Mouse (Mus musculus) MEL (cell line): ENCODE data around the gene Cd47. TPM values are rescaled to one million over a fixed set of nuclear protein-coding genes. Genes with fewer than 3 reads are reported as not detected.

ENCODE experiments used
- DNase-seq: peaks from one replicate; pipeline ENCODE4 v3.0.0; 2011; ENCODE audit warnings: low read depth, low spot score
- H3K27ac ChIP-seq: 2 replicates; pipeline ENCODE4 v1.5.1; 2012; ENCODE audit warnings: low read depth, mild to moderate bottlenecking, control low read depth, low read length, moderate library complexity; ENCODE audit not compliant: control insufficient read depth
- H3K27me3 ChIP-seq, 2 experiments: fragments of 150-350 bp in 1 of 2; sonication (generic) in 1 of 2; 2 replicates each; pipeline ENCODE4 v1.6.1; 2012; ENCODE audit warnings: low read length in 2 of 2, mild to moderate bottlenecking in 2 of 2, improper control_type of control experiment in 1 of 2, moderate library complexity in 1 of 2; ENCODE audit not compliant: insufficient read depth in 2 of 2, control insufficient read depth in 1 of 2
- H3K36me3 ChIP-seq, 2 experiments: 2 replicates each; pipeline ENCODE4 v1.6.1; 2012 to 2014; ENCODE audit warnings: low read length in 2 of 2, improper control_type of control experiment in 1 of 2, inconsistent platforms in 1 of 2, mild to moderate bottlenecking in 1 of 2; ENCODE audit not compliant: insufficient read depth in 2 of 2, control insufficient read depth in 1 of 2
- H3K4me1 ChIP-seq, 2 experiments: fragments of 150-350 bp in 1 of 2; sonication (generic) in 1 of 2; 2 replicates each; pipeline ENCODE4 v1.6.1; 2012; ENCODE audit warnings: low read length in 2 of 2, improper control_type of control experiment in 1 of 2, mild to moderate bottlenecking in 1 of 2; ENCODE audit not compliant: insufficient read depth in 2 of 2, control insufficient read depth in 1 of 2
- H3K4me3 ChIP-seq, 2 experiments: fragments of 150-350 bp in 1 of 2; sonication (generic) in 1 of 2; 2 replicates each; pipeline ENCODE4 v1.5.1; 2012; ENCODE audit warnings: low read depth in 2 of 2, low read length in 2 of 2, mild to moderate bottlenecking in 2 of 2, moderate library complexity in 2 of 2, control low read depth in 1 of 2, improper control_type of control experiment in 1 of 2; ENCODE audit not compliant: control insufficient read depth in 1 of 2, insufficient read depth in 1 of 2
- H3K79me2 ChIP-seq: 2 replicates; pipeline ENCODE4 v1.6.1; 2012; ENCODE audit warnings: mild to moderate bottlenecking, low read length, moderate library complexity; ENCODE audit not compliant: control insufficient read depth, poor library complexity, insufficient read depth
- H3K9ac ChIP-seq: 2 replicates; pipeline ENCODE4 v1.6.1; 2012; ENCODE audit warnings: low read depth, mild to moderate bottlenecking, control low read depth, low read length, moderate library complexity; ENCODE audit not compliant: control insufficient read depth, poor library complexity, severe bottlenecking
- H3K9me3 ChIP-seq: fragments of 150-350 bp; sonication (generic); replicated peaks from 2 replicates; pipeline ENCODE4 v1.6.1; 2012; ENCODE audit warnings: mild to moderate bottlenecking, low read length, improper control_type of control experiment, moderate library complexity; ENCODE audit not compliant: insufficient read depth
- BHLHE40 ChIP-seq: IDR thresholded peaks from 2 replicates; pipeline ENCODE4 v1.6.1; 2012; ENCODE audit warnings: low read depth, mild to moderate bottlenecking, inconsistent platforms, low read length, improper control_type of control experiment, borderline replicate concordance
- CHD2 ChIP-seq: IDR thresholded peaks from 2 replicates; pipeline ENCODE4 v1.6.1; 2011; ENCODE audit warnings: low read length, improper control_type of control experiment
- E2F4 ChIP-seq: IDR thresholded peaks from 2 replicates; pipeline ENCODE4 v1.6.1; 2011; ENCODE audit warnings: low read depth, low read length, improper control_type of control experiment, borderline replicate concordance
- EP300 ChIP-seq, 2 experiments: IDR thresholded peaks; 2 replicates each; pipeline ENCODE4 v1.6.1; 2011; ENCODE audit warnings: improper control_type of control experiment in 2 of 2, low read length in 2 of 2, low read depth in 1 of 2, mild to moderate bottlenecking in 1 of 2
- ETS1 ChIP-seq: IDR thresholded peaks from 2 replicates; pipeline ENCODE4 v1.6.1; 2012; ENCODE audit warnings: low read depth, mild to moderate bottlenecking, inconsistent platforms, low read length, improper control_type of control experiment, moderate library complexity
- GABPA ChIP-seq: IDR thresholded peaks from 2 replicates; pipeline ENCODE4 v1.6.1; 2012; ENCODE audit warnings: low read depth, mild to moderate bottlenecking, inconsistent platforms, low read length, improper control_type of control experiment, moderate library complexity
- GATA1 ChIP-seq: IDR thresholded peaks from 2 replicates; pipeline ENCODE4 v1.6.1; 2011; ENCODE audit warnings: low read depth, low read length, improper control_type of control experiment
- HCFC1 ChIP-seq: IDR thresholded peaks from 2 replicates; pipeline ENCODE4 v1.6.1; 2012; ENCODE audit warnings: low read depth, mild to moderate bottlenecking, inconsistent platforms, low read length, improper control_type of control experiment, moderate library complexity
- MAFK ChIP-seq: IDR thresholded peaks from 2 replicates; pipeline ENCODE4 v1.6.1; 2011; ENCODE audit warnings: low read depth, mild to moderate bottlenecking, low read length, improper control_type of control experiment, borderline replicate concordance
- MAZ ChIP-seq: IDR thresholded peaks from 2 replicates; pipeline ENCODE4 v1.6.1; 2012; ENCODE audit warnings: low read depth, mild to moderate bottlenecking, inconsistent platforms, low read length, improper control_type of control experiment
- MEF2A ChIP-seq: IDR thresholded peaks from 2 replicates; pipeline ENCODE4 v1.6.1; 2014; ENCODE audit warnings: low read depth, mild to moderate bottlenecking, inconsistent platforms, low read length, improper control_type of control experiment; ENCODE audit not compliant: poor library complexity, insufficient replicate concordance, severe bottlenecking; ENCODE audit errors: extremely low read depth
- MXI1 ChIP-seq: IDR thresholded peaks from 2 replicates; pipeline ENCODE4 v1.6.1; 2011; ENCODE audit warnings: mild to moderate bottlenecking, low read depth, low read length, improper control_type of control experiment
- MYB ChIP-seq: IDR thresholded peaks from 2 replicates; pipeline ENCODE4 v1.6.1; 2011; ENCODE audit warnings: mild to moderate bottlenecking, low read depth, low read length, improper control_type of control experiment
- MYC ChIP-seq: IDR thresholded peaks from 2 replicates; pipeline ENCODE4 v1.6.1; 2011; ENCODE audit warnings: low read depth, mild to moderate bottlenecking, low read length, improper control_type of control experiment, moderate library complexity
- NELFE ChIP-seq: IDR thresholded peaks from 2 replicates; pipeline ENCODE4 v1.6.1; 2011; ENCODE audit warnings: low read depth, low read length, improper control_type of control experiment
- POLR2A ChIP-seq, 2 experiments: IDR thresholded peaks; 2 replicates each; pipeline ENCODE4 v1.6.1; 2011 to 2012; ENCODE audit warnings: low read length in 2 of 2, mild to moderate bottlenecking in 2 of 2, control low read depth in 1 of 2, improper control_type of control experiment in 1 of 2, low read depth in 1 of 2, moderate library complexity in 1 of 2; ENCODE audit not compliant: control insufficient read depth in 1 of 2, insufficient read depth in 1 of 2, poor library complexity in 1 of 2
- POLR2AphosphoS2 ChIP-seq: IDR thresholded peaks from 2 replicates; pipeline ENCODE4 v1.6.1; 2011; ENCODE audit warnings: low read length, improper control_type of control experiment
- RAD21 ChIP-seq: IDR thresholded peaks from 2 replicates; pipeline ENCODE4 v1.6.1; 2011; ENCODE audit warnings: mild to moderate bottlenecking, low read depth, low read length, improper control_type of control experiment
- RCOR1 ChIP-seq: IDR thresholded peaks from 2 replicates; pipeline ENCODE4 v1.6.1; 2012; ENCODE audit warnings: low read depth, mild to moderate bottlenecking, inconsistent platforms, low read length, improper control_type of control experiment
- SIN3A ChIP-seq: IDR thresholded peaks from 2 replicates; pipeline ENCODE4 v1.6.1; 2012; ENCODE audit warnings: low read length, improper control_type of control experiment, inconsistent platforms
- SMC3 ChIP-seq: IDR thresholded peaks from 2 replicates; pipeline ENCODE4 v1.6.1; 2011; ENCODE audit warnings: low read depth, low read length, improper control_type of control experiment
- TCF12 ChIP-seq: IDR thresholded peaks from 2 replicates; pipeline ENCODE4 v1.6.1; 2014; ENCODE audit warnings: low read depth, mild to moderate bottlenecking, inconsistent platforms, low read length, improper control_type of control experiment, moderate library complexity
- UBTF ChIP-seq: IDR thresholded peaks from 2 replicates; pipeline ENCODE4 v1.6.1; 2012; ENCODE audit warnings: low read depth, mild to moderate bottlenecking, inconsistent platforms, low read length, improper control_type of control experiment, moderate library complexity, borderline replicate concordance; ENCODE audit not compliant: insufficient read depth
- USF1 ChIP-seq: IDR thresholded peaks from 2 replicates; pipeline ENCODE4 v1.6.1; 2014; ENCODE audit warnings: low read depth, mild to moderate bottlenecking, inconsistent platforms, low read length, improper control_type of control experiment, moderate library complexity
- ZC3H11A ChIP-seq: IDR thresholded peaks from 2 replicates; pipeline ENCODE4 v1.6.1; 2012; ENCODE audit warnings: low read depth, mild to moderate bottlenecking, inconsistent platforms, low read length, improper control_type of control experiment
- ZKSCAN1 ChIP-seq: IDR thresholded peaks from 2 replicates; pipeline ENCODE4 v1.6.1; 2012; ENCODE audit warnings: low read depth, mild to moderate bottlenecking, inconsistent platforms, low read length, improper control_type of control experiment, moderate library complexity
- ZMIZ1 ChIP-seq: IDR thresholded peaks from 2 replicates; pipeline ENCODE4 v1.6.1; 2012; ENCODE audit warnings: low read depth, mild to moderate bottlenecking, inconsistent platforms, low read length, improper control_type of control experiment, moderate library complexity
- ZNF384 ChIP-seq: IDR thresholded peaks from 2 replicates; pipeline ENCODE4 v1.6.1; 2012; ENCODE audit warnings: low read depth, mild to moderate bottlenecking, inconsistent platforms, low read length, improper control_type of control experiment
- polyA plus RNA-seq, 2 experiments: library from polyadenylated mRNA; stranded (reverse) in 1 of 2; unstranded in 1 of 2; fragments of >175 nt in 1 of 2; fragments of >200 nt in 1 of 2; gene quantifications; 2 replicates each; pipeline versions ENCODE4 v1.2.1 to v1.2.4; 2012; ENCODE audit warnings: low replicate concordance in 2 of 2, low read depth in 1 of 2; ENCODE audit not compliant: insufficient read length in 2 of 2, insufficient read depth in 1 of 2, missing spikeins in 1 of 2
- total RNA-seq: library from RNA; depleted of rRNA; stranded (reverse); fragments of 300-350 nt; gene quantifications from 2 replicates; pipeline ENCODE4 v1.2.3, GENCODE M21; 2012

The Cd47 gene
- total and polyA plus RNA-seq, 3 experiments, result 45.9 to 57.5 (median 51.7) TPM

DNA sequence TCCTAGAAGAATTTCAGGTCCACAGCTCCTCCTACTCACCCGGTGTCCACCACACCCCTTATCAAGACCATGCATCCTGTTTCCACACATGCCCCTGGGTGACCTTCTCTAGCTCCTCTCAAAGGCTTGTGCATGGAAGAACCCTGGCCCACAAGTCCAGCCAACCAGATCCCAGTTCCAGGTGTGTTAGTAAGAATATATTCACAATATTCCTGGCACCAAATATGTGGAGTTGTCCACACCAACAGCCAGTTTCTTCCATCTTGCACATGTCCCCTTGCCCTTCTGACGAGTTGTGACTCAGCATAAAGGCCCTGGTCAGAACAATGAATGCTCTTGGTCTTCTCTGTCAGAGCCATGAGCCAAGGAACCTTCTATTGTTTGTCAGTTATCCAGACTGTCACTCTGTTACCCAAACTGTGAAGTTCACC, 30.5 kb upstream of the Cd47 start (continued):
- TF ChIP-seq CHD2 (no peak), UBTF (no peak), POLR2AphosphoS2 (no peak), EP300 (IDR thresholded peaks at IDR 0.05; ENCODE audit: low read depth in 1 of 2, low read length in 2 of 2) (peak; percentile 41 to 65), SIN3A (no peak; the same call in 1 of the 2 replicates), ZKSCAN1 (no peak), MAZ (0 out of 2 replicates have a peak, but pooled peaks have one; percentile 13), NELFE (no peak), USF1 (no peak), POLR2A (IDR thresholded peaks at IDR 0.05; ENCODE audit: control insufficient read depth in 1 of 2, insufficient read depth in 1 of 2, low read depth in 1 of 2, low read length in 2 of 2, poor library complexity in 1 of 2) (no peak), ZNF384 (no peak), HCFC1 (no peak), RCOR1 (no peak), MEF2A (no peak), ZC3H11A (no peak; the same call in 1 of the 2 replicates), SMC3 (no peak)

DNA sequence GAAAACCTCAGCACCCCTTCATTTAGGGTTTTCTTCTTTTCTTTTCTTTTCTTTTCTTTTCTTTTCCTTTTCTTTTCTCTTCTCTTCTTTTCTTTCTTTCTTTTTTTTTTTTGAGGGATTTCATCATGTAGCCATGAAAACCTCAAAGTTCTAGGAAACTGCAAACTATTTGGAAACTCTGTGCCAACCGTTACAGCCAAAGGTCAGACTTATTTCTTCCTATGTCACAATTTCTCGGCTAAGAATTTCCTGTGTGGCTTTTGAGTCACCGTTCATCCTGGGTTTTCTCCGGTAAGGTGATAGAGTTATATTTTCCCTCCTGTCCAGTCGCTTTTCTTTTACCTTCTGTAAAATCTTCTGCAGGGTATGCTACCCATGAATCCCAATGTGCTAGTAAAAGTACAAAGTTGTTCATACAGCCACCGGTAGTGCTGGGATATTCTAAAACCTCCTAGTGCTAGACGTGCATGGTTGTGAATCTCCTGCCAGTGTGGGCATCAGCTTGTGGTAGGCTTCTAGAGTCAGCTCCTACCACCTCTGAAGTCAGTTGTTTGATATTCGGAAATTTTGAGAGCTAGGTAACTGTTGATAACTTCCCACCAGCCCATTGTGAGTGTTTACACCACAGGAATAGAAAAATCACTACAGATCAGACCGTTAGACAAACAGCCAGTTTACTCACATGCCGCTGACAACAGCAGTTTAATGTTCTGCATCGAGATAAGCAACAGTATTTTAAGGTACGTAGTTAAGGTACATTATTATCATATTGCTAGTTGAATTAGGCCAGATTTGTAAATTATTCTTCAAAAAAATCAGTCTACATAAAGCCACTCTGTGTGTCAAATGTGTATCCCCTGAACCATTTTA, 29.8 kb upstream of the Cd47 start:
- peaks cover 0 to 41% of the 10 kb centered on the region in 2 experiments; a peak in 2 of 4 replicates for H3K36me3 ChIP-seq
- H3K4me1 ChIP-seq, result peaks cover 18 to 37% of the 10 kb centered on the region in 2 experiments
- H3K4me3 ChIP-seq, result peak overlapping the region; percentile 1 to 21
- H3K9me3 ChIP-seq, result no peaks in the 10 kb centered on the region
- H3K27me3 ChIP-seq, result no peaks in the 10 kb centered on the region
- peak overlapping the region; percentile 17 for H3K9ac ChIP-seq
- H3K79me2 ChIP-seq, result no peaks in the 10 kb centered on the region
- peak overlapping the region; percentile 94 for H3K27ac ChIP-seq
- peak; percentile 65 for DNase-seq
- peak; percentile 93; the same call in 1 of the 2 replicates for TF ChIP-seq BHLHE40
- TF ChIP-seq TCF12, result peak; percentile 64
- TF ChIP-seq MAFK, result no peak; the same call in 1 of the 2 replicates
- peak; percentile 77 for TF ChIP-seq ETS1
- TF ChIP-seq SIN3A, result peak; percentile 48; the same call in 1 of the 2 replicates
- TF ChIP-seq MXI1, result no peak; the same call in 1 of the 2 replicates
- TF ChIP-seq E2F4, result no peak
- 0 out of 2 replicates have a peak, but pooled peaks have one; percentile 0 for TF ChIP-seq ZMIZ1
- TF ChIP-seq RCOR1, result peak; percentile 86
- 0 out of 2 replicates have a peak, but pooled peaks have one; percentile 22 for TF ChIP-seq MAZ
- no peak for TF ChIP-seq RAD21
- TF ChIP-seq MYC, result 0 out of 2 replicates have a peak, but pooled peaks have one; percentile 12
- no peak for TF ChIP-seq USF1
- TF ChIP-seq ZNF384, result no peak
- peak; percentile 78 for TF ChIP-seq GATA1
- no peak for TF ChIP-seq ZKSCAN1
- no peak for TF ChIP-seq UBTF
- TF ChIP-seq HCFC1, result no peak
- peak; percentile 94 for TF ChIP-seq MYB
- TF ChIP-seq EP300 (IDR thresholded peaks at IDR 0.05; ENCODE audit: low read depth in 1 of 2, low read length in 2 of 2), result peak; percentile 76 to 90
- no peak for TF ChIP-seq GABPA
